Mouse (Mus musculus): ENCODE results near the gene Dusp22. TPM values are rescaled to one million over a fixed set of nuclear protein-coding genes. Genes with fewer than 3 reads are reported as not detected.

Gene Dusp22
- total and polyA plus RNA-seq, 3 experiments, result 14.7 to 21.2 (median 18.6) TPM

DNA sequence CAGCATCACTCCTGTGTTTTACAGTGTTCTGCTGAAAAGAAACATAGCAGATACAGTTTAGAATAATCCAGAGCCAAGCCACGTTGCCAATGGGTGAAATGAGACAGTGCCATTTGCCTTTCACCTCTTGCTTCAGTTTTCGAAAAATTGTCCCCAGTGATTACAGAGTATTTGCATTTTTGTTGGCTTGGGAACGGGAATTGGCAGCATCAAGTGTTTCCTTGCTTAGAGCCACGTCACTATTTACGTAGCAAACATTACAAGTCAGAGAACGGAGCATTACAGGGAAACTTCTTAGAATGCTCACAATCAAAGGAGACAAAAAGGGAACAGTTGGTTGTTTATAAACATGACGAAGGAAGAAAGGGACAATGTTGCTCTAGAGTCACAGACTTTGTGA is 85.3 kb downstream of the Dusp22 start:
- Histone ChIP-seq H3K36me3 (ENCODE audit: control insufficient read depth, insufficient read depth, low read length) (no peaks in the 10 kb centered on the region), H3K27ac (no peak overlapping the region), H3K4me1 (ENCODE audit: control insufficient read depth, insufficient read depth, low read length) (peaks cover 5% of the 10 kb centered on the region), H3K27me3 (ENCODE audit: control insufficient read depth, insufficient read depth, low read length) (peaks cover 6% of the 10 kb centered on the region; the same call in 1 of the 2 replicates), H3K9ac (ENCODE audit: low read depth, low read length) (no peak overlapping the region), H3K79me2 (replicated peaks; ENCODE audit: control insufficient read depth, insufficient read depth, low read length) (no peaks in the 10 kb centered on the region), H3K4me3 (no peak overlapping the region)
- no peak for DNase-seq
- intact Hi-C loops (cut with DNase I), result no loop called here
- WGBS, result 62% methylated on average over 7 of the region's 7 CpGs
- TF ChIP-seq CTCF (IDR thresholded peaks at IDR 0.05) (no peak), POLR2A (IDR thresholded peaks at IDR 0.05; ENCODE audit: insufficient read depth, low read depth, low read length) (no peak), EP300 (IDR thresholded peaks at IDR 0.05; ENCODE audit: insufficient read depth, low read depth, low read length) (no peak)

DNA sequence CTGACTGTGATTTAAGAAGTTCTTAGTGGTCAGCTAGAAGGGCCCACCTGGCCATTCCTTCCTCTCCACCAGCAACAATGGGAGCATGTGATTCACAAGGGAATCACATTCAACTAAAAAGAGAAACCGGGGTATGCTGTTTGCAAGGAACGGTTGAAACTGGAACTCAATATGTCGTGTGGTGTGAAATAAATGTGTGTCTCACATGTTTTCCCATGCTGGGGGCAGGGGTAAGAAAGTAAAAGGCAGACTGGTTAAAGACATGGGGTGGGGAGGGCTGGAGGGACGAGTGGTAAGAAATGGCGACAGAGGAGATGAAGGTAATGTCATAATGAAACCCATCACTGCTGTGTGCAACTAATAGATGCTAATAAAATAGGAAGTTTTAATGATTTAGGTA is 87.3 kb downstream of the Dusp22 start:
- intact Hi-C loops (cut with DNase I), result no loop called here
- TF ChIP-seq EP300 (IDR thresholded peaks at IDR 0.05; ENCODE audit: insufficient read depth, low read depth, low read length) (no peak), POLR2A (IDR thresholded peaks at IDR 0.05; ENCODE audit: insufficient read depth, low read depth, low read length) (no peak), CTCF (IDR thresholded peaks at IDR 0.05) (no peak)
- WGBS, result 78% methylated on average over 5 of the region's 5 CpGs

DNA sequence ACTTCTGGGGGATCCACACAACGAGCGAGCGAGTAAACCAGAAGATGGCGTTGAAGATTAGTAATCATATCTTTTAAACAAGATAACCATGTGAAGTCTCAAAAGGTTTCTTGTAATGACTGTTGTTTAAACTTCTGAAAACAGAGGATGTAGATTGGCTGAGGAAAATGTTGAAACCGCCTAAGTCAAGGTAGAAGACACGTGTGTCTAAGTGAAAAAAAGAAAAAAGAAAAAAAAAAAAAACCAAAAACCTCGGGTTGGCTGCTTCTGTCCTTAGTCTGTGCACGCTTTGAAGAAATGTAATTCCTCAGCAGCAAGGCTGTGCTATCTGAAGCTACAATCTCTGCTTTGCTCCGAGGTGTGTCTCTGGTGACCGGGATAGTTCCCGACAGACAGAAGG is 87.7 kb downstream of the Dusp22 start:
- no peaks in the 10 kb centered on the region for H3K36me3 ChIP-seq (ENCODE audit: control insufficient read depth, insufficient read depth, low read length)
- H3K9ac ChIP-seq (ENCODE audit: low read depth, low read length), result no peak overlapping the region
- H3K27me3 ChIP-seq (ENCODE audit: control insufficient read depth, insufficient read depth, low read length), result peaks cover 8% of the 10 kb centered on the region; the same call in 1 of the 2 replicates
- 64% methylated on average over 11 of the region's 11 CpGs for WGBS
- no peak overlapping the region for H3K4me3 ChIP-seq
- no peak for DNase-seq
- intact Hi-C loops (cut with DNase I), result no loop called here
- TF ChIP-seq POLR2A (IDR thresholded peaks at IDR 0.05; ENCODE audit: insufficient read depth, low read depth, low read length) (no peak), CTCF (IDR thresholded peaks at IDR 0.05) (no peak), EP300 (IDR thresholded peaks at IDR 0.05; ENCODE audit: insufficient read depth, low read depth, low read length) (no peak)
- no peaks in the 10 kb centered on the region for H3K79me2 ChIP-seq (replicated peaks; ENCODE audit: control insufficient read depth, insufficient read depth, low read length)
- H3K4me1 ChIP-seq (ENCODE audit: control insufficient read depth, insufficient read depth, low read length), result peaks cover 5% of the 10 kb centered on the region
- no peak overlapping the region for H3K27ac ChIP-seq

More for the DNA sequence above, 87.3 kb downstream of the Dusp22 start:
- no peak for DNase-seq
- Histone ChIP-seq H3K79me2 (replicated peaks; ENCODE audit: control insufficient read depth, insufficient read depth, low read length) (no peaks in the 10 kb centered on the region), H3K4me1 (ENCODE audit: control insufficient read depth, insufficient read depth, low read length) (peaks cover 5% of the 10 kb centered on the region), H3K9ac (ENCODE audit: low read depth, low read length) (no peak overlapping the region), H3K4me3 (no peak overlapping the region), H3K27me3 (ENCODE audit: control insufficient read depth, insufficient read depth, low read length) (peaks cover 8% of the 10 kb centered on the region; the same call in 1 of the 2 replicates), H3K36me3 (ENCODE audit: control insufficient read depth, insufficient read depth, low read length) (no peaks in the 10 kb centered on the region), H3K27ac (no peak overlapping the region)

DNA sequence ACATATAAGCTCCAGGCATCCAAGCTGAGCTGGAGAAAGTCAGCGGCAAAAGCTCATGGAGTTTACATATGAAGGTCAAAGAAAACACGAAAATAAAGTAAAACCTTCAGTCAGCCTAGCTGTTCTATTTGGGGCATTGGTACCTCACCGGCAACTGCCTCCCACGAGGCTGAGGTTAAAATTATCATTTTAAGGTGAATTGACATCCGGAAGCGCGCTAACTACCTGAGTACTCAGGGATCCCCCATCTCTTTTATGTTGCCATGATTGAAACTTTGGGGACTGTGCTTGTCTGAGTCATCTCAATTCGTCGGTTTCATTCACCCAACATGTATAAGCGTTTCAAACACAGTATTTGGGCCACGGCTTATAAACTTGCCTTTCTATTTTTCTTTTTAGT is 88.5 kb downstream of the Dusp22 start:
- Histone ChIP-seq H3K27ac (no peak overlapping the region), H3K27me3 (ENCODE audit: control insufficient read depth, insufficient read depth, low read length) (peaks cover 8% of the 10 kb centered on the region; the same call in 1 of the 2 replicates), H3K4me3 (no peak overlapping the region), H3K9ac (ENCODE audit: low read depth, low read length) (no peak overlapping the region), H3K79me2 (replicated peaks; ENCODE audit: control insufficient read depth, insufficient read depth, low read length) (no peaks in the 10 kb centered on the region), H3K4me1 (ENCODE audit: control insufficient read depth, insufficient read depth, low read length) (peaks cover 5% of the 10 kb centered on the region), H3K36me3 (ENCODE audit: control insufficient read depth, insufficient read depth, low read length) (no peaks in the 10 kb centered on the region)
- WGBS, result 58% methylated on average over 11 of the region's 11 CpGs
- TF ChIP-seq CTCF (IDR thresholded peaks at IDR 0.05) (no peak), EP300 (IDR thresholded peaks at IDR 0.05; ENCODE audit: insufficient read depth, low read depth, low read length) (no peak), POLR2A (IDR thresholded peaks at IDR 0.05; ENCODE audit: insufficient read depth, low read depth, low read length) (no peak)
- DNase-seq, result no peak
- intact Hi-C loops (cut with DNase I), result no loop called here

DNA sequence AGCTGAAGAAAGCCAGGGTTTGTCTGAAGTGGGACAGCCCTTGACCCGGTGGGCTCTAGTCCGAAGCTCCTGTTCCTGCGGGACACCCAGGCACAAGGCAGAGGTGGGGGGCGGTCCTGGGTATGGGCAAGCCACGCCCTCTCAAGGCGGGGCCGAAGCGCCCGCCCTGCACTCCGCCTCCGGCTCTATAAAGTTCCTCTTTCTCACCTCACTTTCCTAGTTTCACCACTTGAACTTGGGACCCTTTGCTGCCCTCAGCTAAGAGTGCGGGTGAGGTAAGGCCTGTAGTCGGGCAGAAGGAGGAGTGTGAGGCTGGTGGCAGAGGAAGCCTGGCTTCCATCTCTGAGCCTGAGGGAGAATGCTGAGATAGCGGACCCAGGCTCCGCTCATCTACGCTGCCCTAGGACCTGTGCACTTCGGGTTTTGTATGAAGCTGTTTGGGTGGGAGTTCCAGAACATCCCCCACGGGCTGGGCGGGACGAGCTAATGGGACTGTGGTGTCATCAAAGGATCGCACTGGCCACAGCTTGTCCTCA is 89.3 kb downstream of the Dusp22 start, which contains the start of gene Irf4:
Gene Irf4 (plus strand): TSS at position 206 of the 536 bp plus-strand sequence.
- Histone ChIP-seq H3K27ac (no peak within 1 kb of the TSS), H3K79me2 (replicated peaks; ENCODE audit: control insufficient read depth, insufficient read depth, low read length) (no peaks in the 10 kb centered on the region), H3K9ac (ENCODE audit: low read depth, low read length) (no peak within 1 kb of the TSS), H3K27me3 (ENCODE audit: control insufficient read depth, insufficient read depth, low read length) (peaks cover 8% of the 10 kb centered on the region; the same call in 1 of the 2 replicates), H3K4me3 (peak within 1 kb of the TSS; percentile 52), H3K36me3 (ENCODE audit: control insufficient read depth, insufficient read depth, low read length) (no peaks in the 10 kb centered on the region), H3K4me1 (ENCODE audit: control insufficient read depth, insufficient read depth, low read length) (peaks cover 5% of the 10 kb centered on the region)
- peak; percentile 74 to 85 for DNase-seq
- TF ChIP-seq POLR2A (IDR thresholded peaks at IDR 0.05; ENCODE audit: insufficient read depth, low read depth, low read length), result peak; percentile 65
- TF ChIP-seq CTCF (IDR thresholded peaks at IDR 0.05), result no peak
- intact Hi-C loops (cut with DNase I), result no loop called here
- 2% methylated on average over 21 of the region's 21 CpGs for WGBS

DNA sequence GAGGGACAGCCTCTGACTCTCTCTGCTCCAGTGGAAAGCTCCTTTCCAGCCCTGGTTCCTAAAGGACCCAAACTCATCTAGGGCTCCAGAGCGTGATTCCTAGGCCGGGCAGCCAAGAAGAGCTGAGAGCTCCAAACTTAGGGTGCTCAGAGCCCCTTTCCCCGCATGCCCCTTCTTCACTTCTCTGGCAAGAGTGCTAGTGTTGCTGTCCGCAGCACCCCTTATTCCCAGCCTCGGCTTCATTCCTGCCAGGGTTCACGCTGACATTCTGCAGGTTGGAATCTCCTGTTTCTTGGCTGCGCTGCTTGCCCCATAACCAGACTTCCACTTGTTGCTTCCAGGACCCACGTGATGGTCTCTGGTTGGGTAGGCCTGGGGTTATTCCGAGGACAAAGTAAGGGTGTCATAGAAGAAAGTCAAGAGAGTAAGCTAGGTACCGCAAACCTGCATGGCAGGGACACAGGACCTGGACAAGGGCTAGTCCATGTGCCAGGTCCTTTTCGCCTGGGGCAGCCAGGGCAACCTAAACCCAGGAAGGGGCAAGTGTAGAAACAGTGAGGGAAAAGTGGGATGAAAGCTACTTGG is 89.8 kb downstream of the Dusp22 start:
- intact Hi-C loops (cut with DNase I), result no loop called here
- H3K36me3 ChIP-seq (ENCODE audit: control insufficient read depth, insufficient read depth, low read length), result no peaks in the 10 kb centered on the region
- H3K9ac ChIP-seq (ENCODE audit: low read depth, low read length), result no peak overlapping the region
- H3K79me2 ChIP-seq (replicated peaks; ENCODE audit: control insufficient read depth, insufficient read depth, low read length), result no peaks in the 10 kb centered on the region
- H3K27ac ChIP-seq, result no peak overlapping the region
- no peak for TF ChIP-seq POLR2A (IDR thresholded peaks at IDR 0.05; ENCODE audit: insufficient read depth, low read depth, low read length)
- TF ChIP-seq CTCF (IDR thresholded peaks at IDR 0.05), result no peak
- no peak for TF ChIP-seq EP300 (IDR thresholded peaks at IDR 0.05; ENCODE audit: insufficient read depth, low read depth, low read length)
- peak overlapping the region; percentile 52 for H3K4me3 ChIP-seq
- peaks cover 5% of the 10 kb centered on the region for H3K4me1 ChIP-seq (ENCODE audit: control insufficient read depth, insufficient read depth, low read length)
- peaks cover 8% of the 10 kb centered on the region; the same call in 1 of the 2 replicates for H3K27me3 ChIP-seq (ENCODE audit: control insufficient read depth, insufficient read depth, low read length)
- 8% methylated on average over 11 of the region's 11 CpGs for WGBS
- peak in 1 of 2 experiments; percentile 31 for DNase-seq
